Mouse (Mus musculus) hindbrain, postnatal 0 days (tissue): ENCODE measurements around the gene Smarcd3. TPM values are rescaled to one million over a fixed set of nuclear protein-coding genes. Genes with fewer than 3 reads are reported as not detected.

ENCODE experiments used
- ATAC-seq: fragments of 200-750 bp; cut with Nextera tagmentation; 2 replicates; pipeline ENCODE4 v1.8.0; 2017; ENCODE audit warnings: mild to moderate bottlenecking, moderate TSS enrichment, moderate library complexity
- DNase-seq: peaks from one replicate; pipeline ENCODE4 v3.0.0-alpha.2; 2015; ENCODE audit warnings: low spot score
- H3K27ac ChIP-seq: fragments of 300-500 bp; sonication (generic); 2 replicates; pipeline ENCODE4 v1.5.1; 2014; ENCODE audit warnings: mild to moderate bottlenecking
- H3K27me3 ChIP-seq: fragments of 300-500 bp; sonication (generic); 2 replicates; pipeline ENCODE4 v1.6.1; 2014; ENCODE audit warnings: low read length, mixed read lengths; ENCODE audit not compliant: insufficient read depth
- H3K36me3 ChIP-seq: fragments of 300-500 bp; sonication (generic); 2 replicates; pipeline ENCODE4 v1.6.1; 2014; ENCODE audit warnings: low read length, mixed read lengths; ENCODE audit not compliant: insufficient read depth
- H3K4me1 ChIP-seq: fragments of 300-500 bp; sonication (generic); 2 replicates; pipeline ENCODE4 v1.6.1; 2014; ENCODE audit warnings: antibody characterized with exemption, low read length, mixed read lengths; ENCODE audit not compliant: insufficient read depth
- H3K4me2 ChIP-seq: fragments of 300-500 bp; sonication (generic); 2 replicates; pipeline ENCODE4 v1.6.1; 2014; ENCODE audit warnings: low read depth, mild to moderate bottlenecking, low read length, moderate library complexity, mixed read lengths
- H3K4me3 ChIP-seq: fragments of 300-500 bp; sonication (generic); 2 replicates; pipeline ENCODE4 v1.5.1; 2014; ENCODE audit warnings: low read length
- H3K9ac ChIP-seq: fragments of 300-500 bp; sonication (generic); replicated peaks from 2 replicates; pipeline ENCODE4 v1.6.1; 2014; ENCODE audit warnings: mild to moderate bottlenecking, low read length, moderate library complexity, mixed read lengths
- H3K9me3 ChIP-seq: fragments of 300-500 bp; sonication (generic); 2 replicates; pipeline ENCODE4 v1.6.1; 2016; ENCODE audit warnings: low read length, mixed read lengths
- CTCF ChIP-seq: IDR thresholded peaks from 2 replicates; pipeline ENCODE4 v1.5.1; 2016; ENCODE audit warnings: antibody characterized with exemption, control low read depth, low read depth
- WGBS: fragments of 180-500 bp; shearing (Covaris S2); extraction: QIAGEN DNeasy Blood & Tissue Kit; methylation state at CpG from one replicate; pipeline ENCODE4 v1.1.7; 2014; 5-methylcytosine and 5-hydroxymethylcytosine counted together
- polyA plus RNA-seq: library from polyadenylated mRNA; unstranded; fragments of >200 nt; fragmentation: Nextera tagmentation; extraction: Ambion mirVana; gene quantifications from 2 replicates; pipeline ENCODE4 v1.2.1, GENCODE M21; 2015
- total RNA-seq: library from RNA; depleted of rRNA; stranded (reverse); fragments of >200 nt; gene quantifications from 2 replicates; pipeline ENCODE4 v1.2.3, GENCODE M21; 2014

Smarcd3 gene
- total and polyA plus RNA-seq, 2 experiments from 2014 or later: 128 to 246 TPM

- Histone ChIP-seq H3K27me3 (no peaks in the 10 kb centered on the region), H3K4me3 (no peak overlapping the region), H3K9me3 (no peaks in the 10 kb centered on the region), H3K9ac (no peak overlapping the region), H3K4me1 (no peaks in the 10 kb centered on the region), H3K27ac (no peak overlapping the region), H3K4me2 (no peak overlapping the region), H3K36me3 (no peaks in the 10 kb centered on the region)
- WGBS: 20% methylated on average over 25 of the region's 25 CpGs
- peak; percentile 92 for DNase-seq
- peak; percentile 98 for TF ChIP-seq CTCF
- ATAC-seq: peak; percentile 87
These were observed 27.8 kb upstream of the Smarcd3 start for GRCm38 (mm10) chr5:24651768-24652752.

GRCm38 (mm10) chr5:24651356-24651755 lies 27.1 kb upstream of the Smarcd3 start:
- TF ChIP-seq CTCF: no peak
- Histone ChIP-seq H3K27me3 (no peaks in the 10 kb centered on the region), H3K4me3 (no peak overlapping the region), H3K4me1 (no peaks in the 10 kb centered on the region), H3K9ac (no peak overlapping the region), H3K36me3 (no peaks in the 10 kb centered on the region), H3K9me3 (no peaks in the 10 kb centered on the region), H3K4me2 (no peak overlapping the region), H3K27ac (no peak overlapping the region)
- DNase-seq (no peak), ATAC-seq (no peak)
- 83% methylated on average over 6 of the region's 6 CpGs for WGBS

- 77% methylated on average over 7 of the region's 7 CpGs for WGBS
- Histone ChIP-seq H3K9me3 (no peaks in the 10 kb centered on the region), H3K4me3 (no peak overlapping the region), H3K36me3 (no peaks in the 10 kb centered on the region), H3K4me1 (no peaks in the 10 kb centered on the region), H3K9ac (no peak overlapping the region), H3K27me3 (no peaks in the 10 kb centered on the region), H3K4me2 (no peak overlapping the region), H3K27ac (no peak overlapping the region)
- DNase-seq: no peak
- peak; percentile 18; the same call in 1 of the 2 replicates for TF ChIP-seq CTCF
- ATAC-seq: no peak
These were observed 25.5 kb upstream of the Smarcd3 start for GRCm38 (mm10) chr5:24649701-24650100.

- no peaks in the 10 kb centered on the region for H3K4me1 ChIP-seq
- no peaks in the 10 kb centered on the region for H3K9me3 ChIP-seq
- TF ChIP-seq CTCF: no peak
- no peak overlapping the region for H3K27ac ChIP-seq
- no peak for ATAC-seq
- no peaks in the 10 kb centered on the region for H3K27me3 ChIP-seq
- no peak overlapping the region for H3K4me3 ChIP-seq
- 63% methylated on average over 4 of the region's 4 CpGs for WGBS
- DNase-seq: no peak
- H3K9ac ChIP-seq: no peak overlapping the region
- H3K36me3 ChIP-seq: no peaks in the 10 kb centered on the region
- H3K4me2 ChIP-seq: no peak overlapping the region
These were observed 25.0 kb upstream of the Smarcd3 start for GRCm38 (mm10) chr5:24649231-24649630.

GRCm38 (mm10) chr5:24645454-24645853 lies 21.2 kb upstream of the Smarcd3 start:
- Histone ChIP-seq H3K9me3 (no peaks in the 10 kb centered on the region), H3K27ac (no peak overlapping the region), H3K36me3 (no peaks in the 10 kb centered on the region), H3K9ac (no peak overlapping the region), H3K4me1 (no peaks in the 10 kb centered on the region), H3K4me3 (no peak overlapping the region), H3K4me2 (no peak overlapping the region), H3K27me3 (no peaks in the 10 kb centered on the region)
- DNase-seq (no peak), ATAC-seq (no peak)
- 88% methylated on average over 1 of the region's 1 CpGs for WGBS
- TF ChIP-seq CTCF: no peak

GRCm38 (mm10) chr5:24639081-24639480 lies 14.9 kb upstream of the Smarcd3 start:
- TF ChIP-seq CTCF: no peak
- 48% methylated on average over 6 of the region's 6 CpGs for WGBS
- H3K9me3 ChIP-seq: no peaks in the 10 kb centered on the region
- H3K4me3 ChIP-seq: no peak overlapping the region
- H3K4me2 ChIP-seq: no peak overlapping the region
- no peaks in the 10 kb centered on the region for H3K36me3 ChIP-seq
- no peaks in the 10 kb centered on the region for H3K4me1 ChIP-seq
- peak; percentile 58 for ATAC-seq
- H3K9ac ChIP-seq: no peak overlapping the region
- no peak overlapping the region for H3K27ac ChIP-seq
- no peaks in the 10 kb centered on the region for H3K27me3 ChIP-seq
- peak; percentile 47 for DNase-seq

- H3K4me3 ChIP-seq: no peak overlapping the region
- ATAC-seq (no peak), DNase-seq (no peak)
- no peak overlapping the region for H3K9ac ChIP-seq
- H3K27me3 ChIP-seq: no peaks in the 10 kb centered on the region
- TF ChIP-seq CTCF: no peak
- WGBS: 58% methylated on average over 6 of the region's 6 CpGs
- H3K4me1 ChIP-seq: no peaks in the 10 kb centered on the region
- H3K27ac ChIP-seq: no peak overlapping the region
- H3K4me2 ChIP-seq: no peak overlapping the region
- H3K9me3 ChIP-seq: no peaks in the 10 kb centered on the region
- H3K36me3 ChIP-seq: no peaks in the 10 kb centered on the region
These were observed 13.9 kb upstream of the Smarcd3 start for GRCm38 (mm10) chr5:24638131-24638530.
